Mouse (Mus musculus): ENCODE measurements around the gene Gm37240.

The Gm37240 gene

GRCm38 (mm10) chr3:85186661-85187076, 700.6 kb downstream of the Gm37240 start:
- peak in 1 of 2 experiments; percentile 43 for DNase-seq (ENCODE audit: low spot score in 2 of 2)

GRCm38 (mm10) chr3:85185827-85186226, 701.5 kb downstream of the Gm37240 start:
- no peak for DNase-seq (ENCODE audit: low spot score in 2 of 2)

- DNase-seq (ENCODE audit: low spot score in 2 of 2) = no peak
Measured at GRCm38 (mm10) chr3:85184916-85185315, 702.4 kb downstream of the Gm37240 start.

GRCm38 (mm10) chr3:85184151-85184550, 703.2 kb downstream of the Gm37240 start:
- no peak for DNase-seq (ENCODE audit: low spot score in 2 of 2)

- DNase-seq (ENCODE audit: low spot score in 2 of 2) = no peak
Measured at GRCm38 (mm10) chr3:85176736-85177135, 710.6 kb downstream of the Gm37240 start.

- no peak for DNase-seq (ENCODE audit: low spot score in 2 of 2)
Measured at GRCm38 (mm10) chr3:85174542-85175469, 712.5 kb downstream of the Gm37240 start.

GRCm38 (mm10) chr3:85173441-85174071, 713.8 kb downstream of the Gm37240 start:
- no peak for DNase-seq (ENCODE audit: low spot score in 2 of 2)

- no peak for DNase-seq (ENCODE audit: low spot score in 2 of 2)
Measured at GRCm38 (mm10) chr3:85172532-85172931, 714.8 kb downstream of the Gm37240 start.

- no peak for DNase-seq (ENCODE audit: low spot score in 2 of 2)
Measured at GRCm38 (mm10) chr3:85172096-85172495, 715.2 kb downstream of the Gm37240 start.

- no peak for DNase-seq (ENCODE audit: low spot score in 2 of 2)
Measured at GRCm38 (mm10) chr3:85168816-85169215, 718.5 kb downstream of the Gm37240 start.

GRCm38 (mm10) chr3:85164931-85165330, 722.4 kb downstream of the Gm37240 start:
- DNase-seq (ENCODE audit: low spot score in 2 of 2) = no peak

GRCm38 (mm10) chr3:85163396-85163795, 723.9 kb downstream of the Gm37240 start:
- no peak for DNase-seq (ENCODE audit: low spot score in 2 of 2)

- no peak for DNase-seq (ENCODE audit: low spot score in 2 of 2)
Measured at GRCm38 (mm10) chr3:85162430-85162829, 724.9 kb downstream of the Gm37240 start.

- DNase-seq (ENCODE audit: low spot score in 2 of 2) = no peak
Measured at GRCm38 (mm10) chr3:85160816-85161215, 726.5 kb downstream of the Gm37240 start.

GRCm38 (mm10) chr3:85159631-85160030, 727.7 kb downstream of the Gm37240 start:
- no peak for DNase-seq (ENCODE audit: low spot score in 2 of 2)

- no peak for DNase-seq (ENCODE audit: low spot score in 2 of 2)
Measured at GRCm38 (mm10) chr3:85148816-85149215, 738.5 kb downstream of the Gm37240 start.

GRCm38 (mm10) chr3:85148038-85148550, 739.2 kb downstream of the Gm37240 start:
- DNase-seq (ENCODE audit: low spot score in 2 of 2) = no peak

- no peak for DNase-seq (ENCODE audit: low spot score in 2 of 2)
Measured at GRCm38 (mm10) chr3:85145568-85145967, 741.8 kb downstream of the Gm37240 start.

GRCm38 (mm10) chr3:85145076-85145475, 742.2 kb downstream of the Gm37240 start:
- DNase-seq (ENCODE audit: low spot score in 2 of 2) = no peak

- DNase-seq (ENCODE audit: low spot score in 2 of 2) = no peak
Measured at GRCm38 (mm10) chr3:85144425-85144824, 742.9 kb downstream of the Gm37240 start.

GRCm38 (mm10) chr3:85140488-85140887, 746.8 kb downstream of the Gm37240 start:
- no peak for DNase-seq (ENCODE audit: low spot score in 2 of 2)

- DNase-seq (ENCODE audit: low spot score in 2 of 2) = no peak
Measured at GRCm38 (mm10) chr3:85138407-85138806, 748.9 kb downstream of the Gm37240 start.

- DNase-seq (ENCODE audit: low spot score in 2 of 2) = no peak
Measured at GRCm38 (mm10) chr3:85133561-85133960, 753.8 kb downstream of the Gm37240 start.

Data from frontal cortex, postnatal 14 days (tissue).